Mouse (Mus musculus) liver, embryonic 16.5 days (tissue): Measurements from ENCODE around the gene Rtn2. TPM values are rescaled to one million over a fixed set of nuclear protein-coding genes. Genes with fewer than 3 reads are reported as not detected.
A peak's percentile ranks its signal among the peaks of the same experiment; 100 is the strongest.

Experiments used
- ATAC-seq: fragments of 200-750 bp; cut with Nextera tagmentation; 2 replicates; pipeline ENCODE4 v1.8.0; 2017; ENCODE audit warnings: low read depth, mild to moderate bottlenecking, moderate number of reproducible peaks, moderate library complexity
- H3K27ac ChIP-seq: fragments of 300-500 bp; sonication (generic); 2 replicates; pipeline ENCODE4 v1.5.1; 2014; ENCODE audit warnings: mild to moderate bottlenecking, low read length
- H3K27me3 ChIP-seq: fragments of 300-500 bp; sonication (generic); 2 replicates; pipeline ENCODE4 v1.6.1; 2014; ENCODE audit warnings: low read depth, low read length, mixed read lengths; ENCODE audit not compliant: control insufficient read depth, insufficient read depth
- H3K36me3 ChIP-seq: fragments of 300-500 bp; sonication (generic); 2 replicates; pipeline ENCODE4 v1.6.1; 2014; ENCODE audit warnings: mild to moderate bottlenecking; ENCODE audit not compliant: control insufficient read depth, insufficient read depth
- H3K4me1 ChIP-seq: fragments of 300-500 bp; sonication (generic); 2 replicates; pipeline ENCODE4 v1.6.1; 2014; ENCODE audit warnings: low read depth, low read length, mixed read lengths; ENCODE audit not compliant: control insufficient read depth
- H3K4me2 ChIP-seq: fragments of 300-500 bp; sonication (generic); 2 replicates; pipeline ENCODE4 v1.6.1; 2014; ENCODE audit warnings: low read depth, low read length, mixed read lengths
- H3K4me3 ChIP-seq: fragments of 300-500 bp; sonication (generic); 2 replicates; pipeline ENCODE4 v1.5.1; 2014; ENCODE audit warnings: low read depth, mild to moderate bottlenecking, low read length
- H3K9ac ChIP-seq: fragments of 300-500 bp; sonication (generic); 2 replicates; pipeline ENCODE4 v1.6.1; 2014; ENCODE audit warnings: low read depth, low read length
- H3K9me3 ChIP-seq: fragments of 300-500 bp; sonication (generic); replicated peaks from 2 replicates; pipeline ENCODE4 v1.6.1; 2016; ENCODE audit warnings: low read length; ENCODE audit not compliant: control insufficient read depth
- WGBS: fragments of 180-500 bp; shearing (Covaris S2); extraction: QIAGEN DNeasy Blood & Tissue Kit; methylation state at CpG from one replicate; pipeline ENCODE4 v1.1.7; 2014; ENCODE audit not compliant: insufficient replicate concordance; 5-methylcytosine and 5-hydroxymethylcytosine counted together
- polyA plus RNA-seq: library from polyadenylated mRNA; unstranded; fragments of >200 nt; fragmentation: Nextera tagmentation; extraction: Ambion mirVana; gene quantifications from 2 replicates; pipeline ENCODE4 v1.2.1, GENCODE M21; 2015

The Rtn2 gene
- polyA plus RNA-seq, 1 experiment from 2014 or later, result 4.1 TPM

GRCm38 (mm10) chr7:19318676-19319075 is 36.3 kb downstream of the Rtn2 start:
- peaks cover 45% of the 10 kb centered on the region for H3K27me3 ChIP-seq
- H3K4me2 ChIP-seq, result no peak overlapping the region
- no peak for ATAC-seq
- no peaks in the 10 kb centered on the region for H3K9me3 ChIP-seq
- H3K4me3 ChIP-seq, result no peak overlapping the region
- no peaks in the 10 kb centered on the region for H3K36me3 ChIP-seq
- H3K27ac ChIP-seq, result no peak overlapping the region
- peaks cover 13% of the 10 kb centered on the region for H3K4me1 ChIP-seq
- WGBS, result 26% methylated on average over 7 of the region's 7 CpGs
- H3K9ac ChIP-seq, result no peak overlapping the region

DNA sequence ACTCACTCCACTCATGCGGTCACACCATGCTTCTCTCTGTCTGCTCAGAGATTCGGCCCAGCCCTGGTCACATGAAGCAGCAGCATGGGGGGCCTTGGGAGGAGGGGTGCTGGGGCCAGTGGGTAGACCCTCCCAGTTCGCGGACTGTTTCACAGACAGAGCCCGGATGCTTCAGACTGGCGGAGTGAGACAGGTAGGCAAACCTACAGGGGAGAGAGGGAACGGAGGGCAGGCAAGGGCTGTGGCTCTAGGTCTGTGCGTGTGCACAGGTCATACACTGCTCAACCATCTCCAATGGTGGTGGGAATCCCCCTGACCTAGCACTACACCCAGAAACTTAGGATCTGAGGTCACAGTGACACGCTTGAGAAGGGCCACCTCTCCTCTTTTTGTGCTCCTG is 37.0 kb downstream of the Rtn2 start:
- peaks cover 43% of the 10 kb centered on the region for H3K27me3 ChIP-seq
- H3K4me2 ChIP-seq, result peak overlapping the region; percentile 68
- no peak overlapping the region for H3K27ac ChIP-seq
- no peak for ATAC-seq
- peak overlapping the region; percentile 40 for H3K4me3 ChIP-seq
- 25% methylated on average over 9 of the region's 9 CpGs for WGBS
- no peaks in the 10 kb centered on the region for H3K36me3 ChIP-seq
- no peaks in the 10 kb centered on the region for H3K9me3 ChIP-seq
- peak overlapping the region; percentile 5; the same call in 1 of the 2 replicates for H3K9ac ChIP-seq
- peaks cover 13% of the 10 kb centered on the region for H3K4me1 ChIP-seq

GRCm38 (mm10) chr7:19319906-19320305 is 37.5 kb downstream of the Rtn2 start:
- Histone ChIP-seq H3K4me1 (peaks cover 13% of the 10 kb centered on the region), H3K9me3 (no peaks in the 10 kb centered on the region), H3K4me2 (peak overlapping the region; percentile 68), H3K27me3 (peaks cover 42% of the 10 kb centered on the region), H3K4me3 (peak overlapping the region; percentile 40), H3K36me3 (no peaks in the 10 kb centered on the region), H3K27ac (no peak overlapping the region), H3K9ac (peak overlapping the region; percentile 5; the same call in 1 of the 2 replicates)
- under 1% methylated on average over 41 of the region's 41 CpGs for WGBS
- peak; percentile 88 for ATAC-seq

- peaks cover 42% of the 10 kb centered on the region for H3K27me3 ChIP-seq
- no peak overlapping the region for H3K4me3 ChIP-seq
- H3K4me1 ChIP-seq, result peaks cover 14% of the 10 kb centered on the region
- H3K27ac ChIP-seq, result no peak overlapping the region
- WGBS, result 34% methylated on average over 7 of the region's 7 CpGs
- no peaks in the 10 kb centered on the region for H3K36me3 ChIP-seq
- no peak for ATAC-seq
- H3K9me3 ChIP-seq, result no peaks in the 10 kb centered on the region
- no peak overlapping the region for H3K9ac ChIP-seq
- peak overlapping the region; percentile 68; the same call in 1 of the 2 replicates for H3K4me2 ChIP-seq
Measured at GRCm38 (mm10) chr7:19320637-19321036, 38.2 kb downstream of the Rtn2 start.

GRCm38 (mm10) chr7:19321464-19321863 is 39.0 kb downstream of the Rtn2 start:
- Histone ChIP-seq H3K4me3 (no peak overlapping the region), H3K9ac (no peak overlapping the region), H3K9me3 (no peaks in the 10 kb centered on the region), H3K27me3 (peaks cover 43% of the 10 kb centered on the region), H3K27ac (no peak overlapping the region), H3K36me3 (no peaks in the 10 kb centered on the region), H3K4me1 (peaks cover 23% of the 10 kb centered on the region), H3K4me2 (no peak overlapping the region)
- WGBS, result 36% methylated on average over 5 of the region's 5 CpGs
- peak; percentile 41 for ATAC-seq

GRCm38 (mm10) chr7:19322489-19322888 is 40.1 kb downstream of the Rtn2 start:
- Histone ChIP-seq H3K36me3 (no peaks in the 10 kb centered on the region), H3K27ac (no peak overlapping the region), H3K9me3 (no peaks in the 10 kb centered on the region), H3K4me2 (no peak overlapping the region), H3K27me3 (peaks cover 43% of the 10 kb centered on the region), H3K4me1 (peaks cover 33% of the 10 kb centered on the region), H3K4me3 (no peak overlapping the region), H3K9ac (no peak overlapping the region)
- ATAC-seq, result no peak
- WGBS, result 39% methylated on average over 9 of the region's 9 CpGs

GRCm38 (mm10) chr7:19324221-19324620 is 41.8 kb downstream of the Rtn2 start:
- Histone ChIP-seq H3K4me1 (peaks cover 37% of the 10 kb centered on the region), H3K9me3 (0 out of 2 replicates have a peak, but pooled peaks cover 3% of the 10 kb centered on the region), H3K27ac (no peak overlapping the region), H3K4me2 (no peak overlapping the region), H3K27me3 (peaks cover 43% of the 10 kb centered on the region), H3K36me3 (no peaks in the 10 kb centered on the region), H3K9ac (no peak overlapping the region), H3K4me3 (no peak overlapping the region)
- WGBS, result 72% methylated on average over 11 of the region's 11 CpGs
- no peak for ATAC-seq

GRCm38 (mm10) chr7:19325262-19326199 is 43.1 kb downstream of the Rtn2 start:
- Histone ChIP-seq H3K36me3 (no peaks in the 10 kb centered on the region), H3K27ac (no peak overlapping the region), H3K4me1 (peaks cover 25% of the 10 kb centered on the region), H3K27me3 (peaks cover 34% of the 10 kb centered on the region), H3K9me3 (0 out of 2 replicates have a peak, but pooled peaks cover 3% of the 10 kb centered on the region), H3K9ac (no peak overlapping the region), H3K4me3 (no peak overlapping the region), H3K4me2 (peak overlapping the region; percentile 65; the same call in 1 of the 2 replicates)
- WGBS, result 48% methylated on average over 21 of the region's 21 CpGs
- no peak; the same call in 1 of the 2 replicates for ATAC-seq

- H3K9me3 ChIP-seq, result 0 out of 2 replicates have a peak, but pooled peaks cover 3% of the 10 kb centered on the region
- WGBS, result 1% methylated on average over 19 of the region's 20 CpGs
- peak; percentile 64 for ATAC-seq
- H3K27ac ChIP-seq, result no peak overlapping the region
- peaks cover 24% of the 10 kb centered on the region for H3K4me1 ChIP-seq
- H3K9ac ChIP-seq, result no peak overlapping the region; the same call in 1 of the 2 replicates
- no peaks in the 10 kb centered on the region for H3K36me3 ChIP-seq
- H3K4me2 ChIP-seq, result peak overlapping the region; percentile 65
- H3K27me3 ChIP-seq, result peaks cover 26% of the 10 kb centered on the region
- peak overlapping the region; percentile 47 for H3K4me3 ChIP-seq
Measured at GRCm38 (mm10) chr7:19326359-19326758, 43.9 kb downstream of the Rtn2 start.
